Mouse (Mus musculus): ENCODE measurements around the gene Prkca. TPM values are rescaled to one million over a fixed set of nuclear protein-coding genes. Genes with fewer than 3 reads are reported as not detected.
A peak's percentile ranks its signal among the peaks of the same experiment; 100 is the strongest.

Gene Prkca
- polyA plus RNA-seq, 1 experiment from 2014 or later = 11.2 TPM

DNA sequence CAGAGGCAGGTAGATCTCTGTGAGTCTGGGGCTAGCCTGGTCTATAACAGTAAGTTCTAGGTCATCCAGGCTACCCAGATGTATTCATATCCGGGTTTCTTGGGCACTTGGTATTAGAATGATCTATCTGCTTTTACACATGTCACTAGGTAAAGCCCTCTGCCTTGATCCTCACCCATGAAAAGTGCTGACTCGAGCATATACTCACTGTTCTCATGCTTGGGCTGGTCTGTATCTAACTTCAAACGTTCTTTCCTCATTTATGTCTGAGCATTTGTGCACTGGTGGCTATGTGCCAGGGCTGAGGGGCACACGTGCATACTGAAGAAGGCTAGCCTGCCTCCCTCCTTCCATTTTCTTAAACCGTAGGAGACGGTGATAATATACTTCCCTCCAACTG, 272.5 kb downstream of the Prkca start:
- DNase-seq (ENCODE audit: low spot score) = no peak

DNA sequence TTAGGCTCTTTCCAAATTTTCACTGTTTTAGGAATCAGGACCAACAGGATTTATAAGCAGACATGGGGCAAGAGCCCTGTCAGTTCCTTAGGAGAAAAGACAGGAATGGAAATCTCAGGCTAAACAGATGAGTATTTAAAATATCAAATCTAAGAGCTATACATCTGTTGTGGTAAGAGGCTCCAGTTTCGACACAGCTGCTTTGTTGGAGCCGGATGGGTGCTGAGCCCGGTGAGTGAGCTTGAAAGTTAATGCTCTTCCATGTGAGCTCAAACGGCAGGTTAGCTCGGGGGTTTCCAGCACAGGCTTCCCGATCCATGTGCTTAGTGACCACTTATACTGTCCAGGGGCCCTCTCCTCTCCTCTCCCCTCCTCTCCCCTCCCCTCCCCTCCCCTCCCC, 273.7 kb downstream of the Prkca start:
- no peak for DNase-seq (ENCODE audit: low spot score)

DNA sequence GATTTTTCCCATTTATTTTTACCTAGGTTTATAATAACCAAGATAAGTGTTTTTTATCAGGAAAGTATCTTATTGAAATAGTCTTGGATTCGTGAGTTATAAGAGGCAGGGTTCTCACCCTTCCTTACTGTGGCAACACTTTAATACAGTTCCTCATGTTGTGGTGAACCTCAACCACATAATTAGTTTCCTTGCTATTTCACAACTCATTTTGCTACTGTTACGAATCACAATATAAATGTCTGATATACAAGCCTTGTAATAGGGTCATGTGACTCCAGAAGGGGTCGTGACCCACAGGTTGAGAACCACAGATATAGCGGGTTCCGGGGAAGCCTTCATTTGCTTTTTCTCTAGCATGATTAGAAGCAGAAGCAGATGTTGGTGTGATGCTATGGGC, 275.3 kb downstream of the Prkca start:
- DNase-seq (ENCODE audit: low spot score) = no peak

DNA sequence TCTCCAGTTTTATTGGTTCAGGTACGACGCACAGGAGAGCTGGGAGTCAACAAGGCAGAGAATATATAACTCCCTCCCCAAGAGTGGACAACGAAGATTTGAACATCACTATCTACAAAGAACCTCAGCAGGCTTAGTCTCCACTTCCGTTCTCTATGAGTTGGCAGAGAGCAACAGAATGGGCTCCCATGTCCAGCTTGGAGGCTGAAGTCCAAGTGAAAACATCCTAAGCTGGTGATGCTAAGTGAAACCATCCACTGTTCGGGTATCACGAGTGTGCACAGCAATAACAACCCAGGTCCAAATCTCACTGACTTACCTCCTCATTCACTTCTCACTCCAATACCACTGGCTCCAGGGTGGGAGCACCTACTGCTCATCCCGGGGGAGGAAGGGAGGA, 276.6 kb downstream of the Prkca start:
- DNase-seq (ENCODE audit: low spot score) = no peak

DNA sequence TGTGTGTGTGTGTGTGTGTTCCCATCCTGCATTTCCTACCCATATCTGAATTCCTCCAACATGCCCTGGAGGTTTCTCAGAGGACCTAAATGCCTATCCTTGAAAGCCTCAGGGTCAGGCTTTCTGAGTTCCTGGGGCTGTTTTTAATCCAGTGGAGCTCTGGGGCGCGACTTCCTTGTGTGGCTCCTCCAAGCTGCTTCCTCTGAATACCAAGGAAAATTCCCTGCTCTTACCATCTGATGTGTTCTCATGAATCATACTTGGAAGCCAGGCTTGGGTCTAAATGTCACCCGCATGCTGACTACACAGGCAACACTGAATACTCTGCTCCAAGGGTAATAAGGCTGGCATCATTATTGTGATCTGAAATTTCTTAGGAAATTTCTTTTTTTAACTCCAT, 279.3 kb downstream of the Prkca start:
- no peak for DNase-seq (ENCODE audit: low spot score)

DNA sequence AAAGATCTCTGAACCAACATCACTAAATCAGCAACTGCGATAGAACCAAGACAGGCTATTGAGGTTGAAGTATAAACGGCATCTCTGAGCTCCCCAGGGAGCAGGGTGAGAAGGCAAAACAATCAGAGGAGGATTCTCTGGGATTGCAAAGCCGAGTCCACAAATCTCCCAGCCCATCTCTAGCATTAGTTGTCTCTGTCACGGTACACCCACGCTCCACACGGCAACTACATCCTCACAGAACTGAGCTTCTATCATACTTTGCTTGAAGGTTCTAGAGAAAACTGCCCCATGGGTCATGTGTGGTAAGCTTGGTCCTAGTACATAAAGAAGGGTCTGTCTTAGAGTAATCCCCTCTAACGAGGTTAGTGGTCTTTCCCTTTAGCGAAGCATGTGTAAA, 280.6 kb downstream of the Prkca start:
- DNase-seq (ENCODE audit: low spot score) = no peak

DNA sequence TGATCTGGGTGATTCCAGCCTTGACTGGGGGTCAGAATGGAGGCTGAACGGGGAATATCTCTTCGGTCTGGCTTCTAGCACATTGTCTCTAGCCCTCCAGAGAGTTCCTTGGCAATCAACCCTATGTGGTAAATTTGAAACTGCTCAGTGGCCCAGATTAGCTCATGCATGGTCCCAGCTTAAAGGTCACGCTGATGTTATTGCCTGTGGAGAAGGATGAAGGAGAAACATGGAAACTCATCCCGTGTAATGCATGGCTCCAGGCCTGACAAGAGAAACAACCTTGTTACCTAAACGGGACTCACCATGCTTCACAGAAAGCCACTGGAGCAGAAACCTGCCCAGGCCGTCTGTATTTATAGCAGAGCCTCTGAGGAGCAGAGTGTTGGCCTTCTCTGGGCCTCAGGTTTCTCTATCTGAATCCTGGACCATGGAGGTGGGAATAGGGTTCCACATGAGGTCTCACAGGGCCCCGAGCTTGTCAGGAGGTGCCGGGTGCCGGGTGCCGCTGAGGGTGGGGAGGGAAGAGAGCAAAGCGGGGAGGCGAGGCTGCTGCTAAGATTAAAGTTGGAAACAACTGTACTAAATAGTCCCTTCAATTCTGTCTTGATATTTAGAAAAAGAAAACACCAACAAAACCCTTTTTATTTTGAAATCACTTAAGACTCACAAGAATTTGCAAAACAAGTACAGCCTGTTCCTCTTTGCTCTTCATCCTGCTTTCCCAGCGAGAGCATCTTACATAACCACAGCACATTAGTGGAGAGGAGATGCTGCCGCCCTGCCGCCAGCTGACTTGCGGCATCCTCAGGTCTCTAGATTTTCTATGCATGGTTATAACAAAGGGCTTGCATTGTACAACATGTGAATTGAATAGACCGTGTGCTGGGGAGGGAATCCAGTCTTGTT, 281.9 kb downstream of the Prkca start:
- no peak for DNase-seq (ENCODE audit: low spot score)

DNA sequence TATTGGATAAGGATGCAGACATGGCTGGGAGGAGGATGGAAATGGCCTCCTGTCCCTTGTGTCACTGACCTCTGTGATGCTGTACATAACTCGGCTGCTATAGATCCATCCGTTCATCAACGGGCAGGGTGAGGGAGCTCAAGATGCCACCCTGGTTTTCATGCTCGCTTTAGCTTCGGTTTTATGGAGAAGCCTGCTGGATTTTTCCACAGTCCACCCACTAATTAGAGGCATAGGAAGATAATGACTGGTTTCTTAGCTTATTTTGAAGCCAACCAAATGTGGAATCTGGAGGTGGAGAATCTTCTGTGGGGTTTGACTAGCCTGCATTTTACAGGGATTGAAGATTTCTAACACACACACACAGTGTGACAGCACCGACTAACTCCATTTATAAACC, 286.6 kb downstream of the Prkca start:
- no peak for DNase-seq (ENCODE audit: low spot score)

DNA sequence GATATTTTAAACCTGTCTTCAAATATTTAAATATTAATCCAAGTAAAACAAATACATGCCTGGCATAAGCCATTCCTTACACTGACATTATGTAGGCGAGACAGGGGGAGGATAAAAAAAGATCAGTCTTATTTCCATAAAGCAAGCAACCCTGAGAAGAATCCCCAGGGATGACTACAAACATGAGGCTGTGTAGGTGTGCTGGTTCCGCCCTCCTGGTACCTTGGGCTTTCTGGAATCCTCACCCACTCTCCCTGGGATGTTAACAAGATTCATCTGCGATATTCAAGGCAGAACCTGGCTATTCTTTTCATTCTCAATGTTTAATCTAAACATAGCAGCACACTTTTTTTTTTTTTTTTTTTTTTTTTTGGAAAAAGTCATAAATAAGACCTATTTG, 289.1 kb downstream of the Prkca start:
- no peak for DNase-seq (ENCODE audit: low spot score)

DNA sequence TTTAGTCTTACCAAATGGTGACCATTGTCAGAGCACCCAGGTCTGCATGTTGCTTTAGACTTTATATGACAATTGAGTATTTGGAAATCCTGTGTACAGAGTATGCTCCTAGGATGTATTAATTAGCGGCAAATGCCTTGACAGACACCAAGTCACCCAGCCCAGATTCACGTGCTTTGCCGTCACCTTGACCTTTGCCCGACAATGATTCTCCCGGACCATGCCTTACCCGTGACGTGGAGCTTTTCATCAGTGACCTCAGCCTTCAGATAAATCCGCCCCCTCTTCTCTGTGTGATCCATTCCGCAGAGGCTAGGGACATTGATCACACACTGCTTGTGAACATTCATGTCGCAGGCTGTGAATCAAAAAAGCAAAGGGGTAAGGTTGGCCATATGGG, 290.0 kb downstream of the Prkca start:
- DNase-seq (ENCODE audit: low spot score) = no peak

DNA sequence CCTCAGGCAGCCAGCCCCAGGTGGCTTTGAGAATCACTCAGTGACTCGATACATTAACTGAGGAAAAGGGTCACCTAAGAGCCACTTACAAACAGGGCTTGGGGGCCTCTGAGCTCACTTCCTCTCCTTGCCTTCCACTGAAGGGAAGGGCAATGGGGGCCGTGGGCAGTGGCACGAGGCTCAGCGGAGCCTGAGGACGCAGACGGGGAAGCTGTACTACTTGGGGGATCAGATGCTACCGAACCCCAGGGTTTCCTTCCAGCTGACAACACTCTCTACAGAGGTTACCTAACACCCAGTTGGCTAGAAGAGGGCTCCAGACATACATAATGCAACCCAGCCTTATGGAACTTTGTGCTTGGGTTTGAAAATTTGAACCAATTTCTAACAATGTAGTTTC, 302.1 kb downstream of the Prkca start:
- DNase-seq (ENCODE audit: low spot score) = no peak

DNA sequence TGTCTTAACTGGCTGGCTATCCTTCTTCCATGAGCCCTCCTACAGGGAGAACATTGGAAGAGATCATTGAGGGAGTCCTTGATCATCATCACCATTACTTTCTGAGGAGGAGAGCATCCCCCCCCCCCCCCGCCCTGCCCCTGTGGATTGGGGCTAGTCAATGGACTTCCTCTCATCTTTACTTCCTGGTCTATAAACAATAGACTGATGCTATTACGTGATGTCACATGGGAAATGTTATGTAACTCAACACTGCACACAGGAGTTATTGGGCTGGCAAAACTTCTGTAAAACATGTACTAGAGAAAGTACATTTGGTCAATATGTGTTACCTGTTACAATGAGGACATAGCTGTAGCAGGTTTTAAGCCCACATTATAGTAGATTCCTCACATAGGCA, 302.9 kb downstream of the Prkca start:
- no peak for DNase-seq (ENCODE audit: low spot score)

DNA sequence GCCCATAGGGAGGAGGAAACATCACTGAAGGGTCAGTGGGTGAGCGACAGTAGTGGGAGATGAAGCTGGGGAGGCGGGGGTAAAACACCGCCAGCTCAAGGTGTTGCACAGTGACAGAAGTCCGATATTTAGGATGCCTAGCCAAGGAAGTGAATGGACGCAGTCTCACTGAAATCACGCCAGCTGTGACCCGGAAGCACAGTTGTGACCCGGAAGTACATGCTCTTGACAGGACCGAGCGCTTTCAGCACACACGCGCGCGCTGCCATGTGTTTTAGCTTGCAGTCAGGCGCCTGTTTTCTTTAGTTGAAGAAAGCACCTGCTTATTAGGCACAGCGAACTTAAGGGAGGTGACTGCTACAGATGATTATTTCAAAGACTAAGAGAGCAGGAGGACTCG, 304.0 kb downstream of the Prkca start:
- DNase-seq (ENCODE audit: low spot score) = no peak

DNA sequence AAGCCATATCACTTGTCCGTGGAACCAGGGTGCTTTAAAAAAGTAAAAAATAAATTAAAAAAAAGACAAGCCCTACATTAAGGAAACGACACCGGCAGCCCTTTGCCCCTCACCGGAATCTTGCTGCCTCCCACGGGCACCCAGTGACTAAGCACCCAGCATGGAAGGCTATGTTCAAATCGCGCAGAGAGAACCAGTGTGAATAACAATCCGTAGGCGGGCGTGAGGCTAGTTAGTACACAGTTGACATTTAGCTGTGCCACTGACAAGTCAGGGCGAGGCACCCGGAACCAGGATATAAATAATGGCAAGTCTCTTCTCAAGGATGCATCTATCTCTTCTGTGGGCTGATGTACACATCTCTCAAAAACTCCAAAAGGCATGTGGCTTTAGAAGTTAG, 304.7 kb downstream of the Prkca start:
- DNase-seq (ENCODE audit: low spot score) = no peak

DNA sequence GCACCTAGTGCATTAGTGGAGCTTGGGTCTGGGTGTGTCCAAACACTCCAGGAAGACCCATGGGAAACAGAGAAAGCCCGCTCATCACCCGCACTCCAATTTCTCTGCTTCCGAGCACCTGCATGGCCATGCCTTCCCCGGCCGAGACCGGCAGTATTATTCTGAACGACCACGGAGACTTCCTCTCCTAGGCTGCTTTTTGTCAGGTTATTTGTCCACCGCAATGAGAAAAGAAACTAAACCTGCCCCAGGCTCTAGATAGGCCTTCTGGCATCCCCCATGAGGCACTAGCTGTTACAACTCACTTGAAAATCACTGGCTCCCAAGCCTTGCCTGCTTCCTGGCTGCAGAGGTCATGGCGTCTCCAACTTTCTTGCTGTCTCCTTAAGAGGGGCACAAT, 307.4 kb downstream of the Prkca start:
- peak; percentile 9 for DNase-seq (ENCODE audit: low spot score)

DNA sequence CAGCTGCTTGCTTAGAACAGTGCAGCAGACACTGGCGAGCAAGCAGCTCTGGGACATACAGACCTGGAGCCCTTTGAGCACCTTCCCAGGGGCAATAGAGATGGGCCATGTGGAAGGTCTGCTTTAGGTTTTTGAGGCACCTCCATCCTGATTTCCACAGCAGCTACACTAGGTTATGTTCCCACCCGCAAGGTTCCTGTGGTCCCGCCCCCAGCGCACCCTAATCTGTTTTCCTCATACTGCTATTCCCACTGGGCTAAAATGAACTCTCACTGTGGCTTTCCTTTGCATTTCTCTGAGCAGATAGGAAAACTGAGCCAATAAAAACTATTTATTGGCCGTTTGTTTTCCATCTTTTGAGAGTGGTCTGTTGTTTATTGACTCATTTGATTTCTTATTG, 308.0 kb downstream of the Prkca start:
- DNase-seq (ENCODE audit: low spot score) = no peak

DNA sequence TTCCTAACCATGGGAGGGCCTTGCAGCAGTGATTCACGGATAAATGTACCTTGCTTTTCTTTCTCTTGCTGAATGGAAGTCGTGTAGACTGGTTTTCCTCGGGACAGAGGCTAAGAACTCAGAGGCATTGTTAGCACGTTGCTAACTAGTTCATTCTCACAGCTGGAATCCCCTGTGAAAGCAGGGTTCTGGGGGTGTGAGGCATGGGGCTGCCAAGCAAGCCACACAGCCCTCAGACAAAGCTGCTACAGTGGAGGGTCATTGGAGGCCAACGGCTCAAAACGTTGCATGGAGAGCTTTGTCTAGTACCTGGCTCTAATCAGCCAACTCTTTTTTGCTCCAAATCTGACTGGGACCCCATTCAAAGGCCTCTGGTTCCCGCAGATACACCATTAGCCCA, 309.4 kb downstream of the Prkca start:
- no peak for DNase-seq (ENCODE audit: low spot score)

DNA sequence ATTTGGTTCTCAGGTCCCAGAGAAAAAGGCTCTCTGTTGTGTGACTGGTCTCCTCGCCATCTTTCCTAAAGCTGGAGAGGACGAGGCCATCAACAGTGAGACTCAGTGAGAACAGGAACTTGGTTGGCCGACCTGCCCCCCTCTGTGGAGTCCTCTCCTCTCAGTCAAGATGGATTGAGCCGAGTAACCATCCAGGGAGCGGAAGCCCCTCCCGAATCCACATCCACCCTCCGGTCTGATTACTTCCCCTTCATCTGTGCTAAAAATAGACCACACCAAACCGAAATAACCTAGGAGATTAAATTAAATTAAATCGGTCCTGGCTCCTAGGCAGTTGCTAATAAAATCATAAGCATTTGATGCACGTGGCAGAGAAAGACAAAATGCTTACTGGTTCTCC, 311.2 kb downstream of the Prkca start:
- no peak for DNase-seq (ENCODE audit: low spot score)

DNA sequence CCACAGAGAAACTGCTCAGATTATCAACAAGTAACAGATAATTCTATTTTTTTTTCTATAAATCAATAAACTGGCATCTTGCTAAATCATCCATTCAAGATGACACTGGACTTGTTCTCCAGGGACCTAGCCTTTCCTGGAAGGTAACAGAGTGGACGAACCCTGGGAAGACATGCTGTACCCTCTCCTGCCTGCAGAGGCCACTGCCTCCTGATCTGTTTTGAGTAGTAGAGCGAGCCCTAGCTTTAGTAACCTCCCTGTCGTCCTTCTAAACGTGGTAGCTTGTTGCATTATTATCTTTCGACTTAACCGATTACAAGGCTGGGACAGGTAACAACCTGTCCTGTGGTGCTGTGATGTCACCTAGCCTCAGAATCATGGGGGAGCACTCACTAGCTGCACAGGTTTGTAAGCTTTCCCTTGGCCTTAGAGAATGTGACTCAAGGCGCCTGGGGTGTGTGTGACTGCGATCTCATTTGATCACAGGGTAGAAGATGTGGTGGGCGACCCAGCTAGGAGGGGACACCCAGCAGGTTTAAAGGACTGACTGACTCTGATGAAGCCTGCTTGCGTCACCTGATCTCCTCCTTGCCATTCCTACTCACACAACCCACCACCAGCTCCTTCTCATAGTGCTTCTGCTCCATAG, 312.6 kb downstream of the Prkca start:
- DNase-seq (ENCODE audit: low spot score) = no peak

DNA sequence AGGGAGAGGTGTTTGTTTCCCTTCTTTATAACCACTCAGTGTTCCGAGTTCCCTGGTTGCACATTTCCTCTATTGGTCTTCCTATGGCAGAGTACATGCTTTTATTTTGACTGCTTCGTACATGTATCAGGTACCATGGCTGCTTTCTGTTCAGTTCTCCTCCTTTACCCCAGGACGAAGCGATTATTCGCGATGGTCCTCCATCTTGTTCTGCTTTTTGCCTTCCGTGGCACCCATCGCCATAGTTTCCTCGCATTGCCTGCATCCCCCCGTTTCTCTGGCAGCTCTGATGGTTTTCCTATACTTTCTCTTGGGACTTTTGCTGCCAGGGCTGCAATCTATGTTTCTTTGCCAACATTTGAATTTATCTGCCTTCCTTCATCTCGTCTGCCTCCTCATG, 314.4 kb downstream of the Prkca start:
- DNase-seq (ENCODE audit: low spot score) = no peak

DNA sequence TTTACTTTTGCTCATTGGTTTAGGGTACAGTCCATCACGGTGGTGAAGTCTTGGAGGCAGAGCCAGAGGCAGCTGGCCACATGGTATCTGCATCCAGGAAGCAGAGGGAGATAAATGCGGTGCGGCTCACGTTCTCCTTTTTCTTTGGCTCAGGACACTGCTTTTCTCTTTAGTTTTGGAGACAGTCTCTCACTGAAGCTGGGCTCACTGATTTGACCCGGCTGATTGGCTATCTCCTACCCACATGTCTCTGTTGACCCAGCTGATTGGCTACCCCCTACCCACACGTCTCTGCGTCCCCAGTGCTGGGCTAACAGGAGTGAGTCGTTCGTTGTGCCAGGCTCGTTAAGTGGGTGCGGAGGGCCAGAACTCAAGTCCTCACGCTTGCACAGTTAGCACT, 315.3 kb downstream of the Prkca start:
- no peak for DNase-seq (ENCODE audit: low spot score)

DNA sequence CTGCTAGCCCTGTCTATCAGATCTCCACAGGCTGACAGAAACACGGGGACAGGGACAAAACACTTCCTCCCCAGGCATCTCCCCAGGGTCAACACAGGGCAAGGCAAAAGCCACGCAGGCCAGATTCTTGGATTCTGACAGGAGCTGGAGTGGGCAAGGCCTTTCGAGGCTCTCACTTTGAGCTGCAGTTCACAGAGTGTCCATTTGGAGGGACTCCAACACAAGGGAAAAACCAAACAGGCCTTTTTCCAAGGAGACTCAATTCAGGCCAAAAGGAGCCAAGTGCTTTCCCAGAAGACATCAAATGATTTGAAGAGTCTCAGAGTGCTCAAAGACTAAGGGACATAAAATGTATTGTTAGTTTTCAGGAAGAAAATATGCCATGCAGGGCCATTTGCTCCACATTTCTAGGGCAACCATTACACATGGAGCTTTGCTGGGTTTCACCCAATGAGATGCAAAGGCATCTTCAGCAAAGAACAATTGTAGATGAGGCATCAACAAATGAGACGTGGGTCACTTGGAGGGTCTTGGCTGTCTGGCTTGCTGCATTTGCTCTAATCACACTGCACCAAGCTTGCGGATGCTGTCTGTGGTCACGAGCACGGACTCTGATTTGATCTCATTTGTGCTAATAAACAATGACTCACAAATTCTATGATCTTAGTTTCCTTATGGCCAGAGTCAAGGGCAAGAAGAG, 317.9 kb downstream of the Prkca start:
- no peak for DNase-seq (ENCODE audit: low spot score)

DNA sequence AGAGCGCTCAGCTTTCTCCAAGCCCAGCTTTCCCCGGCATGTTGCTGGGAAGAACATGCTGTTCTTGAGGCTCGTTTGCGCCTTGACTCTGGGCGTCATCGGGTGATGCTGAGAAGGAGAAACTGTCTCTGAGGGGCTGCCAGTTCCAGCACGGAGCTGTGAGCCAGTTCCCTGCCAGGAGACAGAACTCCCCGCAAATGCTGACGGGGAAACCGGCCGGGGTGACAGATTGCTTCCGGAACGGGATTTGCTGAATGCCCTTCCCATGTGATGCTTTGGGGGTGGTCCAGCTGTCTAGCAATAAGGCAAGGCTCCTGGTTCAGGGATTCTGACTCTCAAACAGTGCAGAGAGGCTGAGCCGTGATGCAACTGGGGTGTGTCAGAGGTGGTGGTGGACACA, 320.5 kb downstream of the Prkca start:
- no peak for DNase-seq (ENCODE audit: low spot score)

All from thymus, postnatal 0 days (tissue).